Mouse (Mus musculus) right cerebral cortex, postnatal 25 days (tissue): Measurements from ENCODE around the gene Hdac4.

Experiments used
- DNase-seq: peaks from one replicate; pipeline ENCODE4 v3.0.0; 2022

The Hdac4 gene

DNA sequence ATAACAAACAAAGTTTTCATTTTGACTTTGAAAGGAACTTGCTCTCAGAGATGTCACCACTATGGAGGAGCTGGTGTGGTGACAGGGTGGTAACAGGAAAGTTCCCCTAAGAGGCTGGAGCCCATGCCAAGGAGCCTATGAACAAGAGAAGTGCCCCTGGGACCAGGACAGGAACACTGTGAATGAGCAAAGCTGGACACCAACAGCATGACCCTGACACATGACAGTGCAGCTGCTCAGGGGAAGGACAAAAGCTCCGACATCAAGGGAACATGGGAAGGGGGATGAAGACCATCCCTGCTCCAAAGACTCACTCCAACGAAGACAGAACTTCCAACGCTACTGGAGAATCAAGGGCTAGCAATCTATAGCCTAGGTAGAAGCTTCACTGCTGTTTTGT is 97.0 kb downstream of the Hdac4 start:
- DNase-seq: no peak

DNA sequence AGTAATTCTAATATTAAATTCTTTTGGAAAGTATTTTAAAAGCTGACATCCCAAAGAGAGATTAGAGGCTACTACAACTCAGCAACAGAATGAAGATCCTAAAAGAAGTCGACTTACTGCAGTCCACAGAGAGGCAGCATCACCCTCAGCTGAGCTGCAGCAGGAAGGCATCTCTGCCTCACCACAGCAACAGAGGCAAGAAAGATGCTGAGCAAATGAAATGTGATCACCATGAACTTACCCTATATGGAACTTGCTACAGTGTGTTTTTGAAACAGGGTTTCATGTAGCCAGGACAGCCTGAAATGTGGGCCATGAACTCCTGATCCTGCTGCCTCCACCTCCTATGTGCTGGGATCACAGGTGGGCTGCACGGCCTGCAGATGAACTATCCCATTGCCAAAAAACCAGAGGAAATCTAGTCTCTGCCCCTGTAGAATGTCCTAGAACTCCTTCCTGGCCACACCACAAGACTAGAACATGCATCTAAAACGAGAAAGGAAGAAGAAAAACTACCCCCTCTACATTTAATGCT is 98.4 kb downstream of the Hdac4 start:
- no peak for DNase-seq

DNA sequence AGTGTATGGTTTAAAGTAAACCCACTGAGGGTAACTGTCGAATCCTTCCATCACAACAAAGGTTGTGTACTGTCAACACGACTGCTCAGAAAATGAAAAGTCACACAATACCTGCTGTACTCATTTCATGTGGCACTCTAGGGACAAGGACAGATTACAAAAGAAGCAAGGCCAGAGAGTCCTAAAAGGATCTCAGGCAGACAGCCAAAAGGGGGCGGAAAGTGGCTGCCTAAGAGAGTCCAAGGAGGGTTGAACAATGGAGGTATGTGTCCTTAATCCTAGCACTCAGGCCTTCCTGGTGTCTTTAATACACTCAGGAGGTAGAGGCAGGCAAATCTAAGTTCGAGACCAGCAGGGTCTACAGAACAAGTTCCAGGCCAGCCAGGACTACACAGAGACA is 103.2 kb downstream of the Hdac4 start:
- DNase-seq: no peak

DNA sequence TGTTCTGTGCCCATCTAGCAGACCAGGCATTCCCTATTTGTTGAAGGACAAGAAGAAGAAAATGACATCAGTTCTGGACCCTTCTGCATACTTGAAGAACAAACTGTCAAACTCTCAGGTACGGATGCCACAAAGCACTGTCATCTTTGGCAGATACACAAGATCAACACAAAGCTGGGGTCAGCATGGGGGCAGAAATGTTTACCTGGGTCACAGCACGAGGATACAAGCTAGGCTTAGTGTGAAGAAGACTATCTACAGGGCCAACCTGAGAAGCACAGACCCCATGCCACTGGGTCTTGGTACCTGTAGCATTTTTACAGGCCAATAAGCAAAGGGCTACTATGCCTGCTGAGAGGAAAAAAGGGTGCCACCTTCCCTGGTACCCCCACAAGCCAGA is 107.7 kb downstream of the Hdac4 start:
- no peak for DNase-seq

- no peak for DNase-seq
These were observed 108.2 kb downstream of the Hdac4 start for GRCm38 (mm10) chr1:92087343-92087742.

GRCm38 (mm10) chr1:92086841-92087240 is 108.7 kb downstream of the Hdac4 start:
- no peak for DNase-seq

DNA sequence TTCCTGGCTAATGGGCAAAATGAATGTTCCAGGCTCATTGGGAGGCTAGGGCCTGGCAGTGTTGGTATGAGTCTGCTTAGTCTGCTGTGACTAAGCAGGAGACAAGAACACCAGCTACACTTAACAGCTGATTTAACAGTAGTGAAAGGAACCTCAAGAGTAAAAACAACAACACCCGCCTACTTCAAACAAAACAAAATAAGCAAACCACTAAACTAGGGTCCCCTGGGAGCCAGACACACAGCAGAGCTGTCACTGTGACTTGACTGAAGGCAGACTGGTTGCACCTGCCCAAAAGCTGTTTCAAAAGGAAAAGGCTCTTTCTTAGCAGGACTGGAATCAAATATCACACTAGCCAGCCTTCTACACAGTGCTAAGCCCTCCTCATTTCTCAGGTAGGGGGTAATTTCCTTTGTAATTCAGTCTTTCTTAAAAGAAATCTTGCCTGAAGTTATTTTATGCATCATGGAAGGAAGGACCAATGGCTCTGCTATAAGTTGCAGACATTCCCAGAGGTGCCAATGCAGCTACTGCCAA is 109.2 kb downstream of the Hdac4 start:
- DNase-seq: no peak

- DNase-seq: no peak
These were observed 110.8 kb downstream of the Hdac4 start for GRCm38 (mm10) chr1:92084738-92085137.

DNA sequence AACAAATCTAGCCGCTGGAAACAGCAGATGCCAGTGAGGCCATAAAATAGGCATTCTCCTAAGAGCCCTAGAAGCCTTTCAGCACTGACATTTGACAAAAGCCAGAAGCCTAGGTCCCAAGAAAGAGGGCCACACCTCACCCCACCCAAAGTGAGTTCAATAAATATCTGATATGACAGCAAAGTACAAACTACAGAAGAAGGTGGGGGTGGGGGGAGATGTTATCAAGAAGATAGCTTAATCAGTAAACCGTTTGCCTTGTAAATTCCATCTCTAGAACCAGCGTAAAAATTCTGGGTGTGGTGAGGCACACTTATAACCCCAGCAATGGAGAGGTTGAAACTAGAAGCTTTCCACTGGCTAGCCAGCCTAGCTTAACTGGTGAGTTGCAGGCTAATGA is 111.5 kb downstream of the Hdac4 start:
- no peak for DNase-seq

- no peak for DNase-seq
These were observed 112.5 kb downstream of the Hdac4 start for GRCm38 (mm10) chr1:92082837-92083541.

DNA sequence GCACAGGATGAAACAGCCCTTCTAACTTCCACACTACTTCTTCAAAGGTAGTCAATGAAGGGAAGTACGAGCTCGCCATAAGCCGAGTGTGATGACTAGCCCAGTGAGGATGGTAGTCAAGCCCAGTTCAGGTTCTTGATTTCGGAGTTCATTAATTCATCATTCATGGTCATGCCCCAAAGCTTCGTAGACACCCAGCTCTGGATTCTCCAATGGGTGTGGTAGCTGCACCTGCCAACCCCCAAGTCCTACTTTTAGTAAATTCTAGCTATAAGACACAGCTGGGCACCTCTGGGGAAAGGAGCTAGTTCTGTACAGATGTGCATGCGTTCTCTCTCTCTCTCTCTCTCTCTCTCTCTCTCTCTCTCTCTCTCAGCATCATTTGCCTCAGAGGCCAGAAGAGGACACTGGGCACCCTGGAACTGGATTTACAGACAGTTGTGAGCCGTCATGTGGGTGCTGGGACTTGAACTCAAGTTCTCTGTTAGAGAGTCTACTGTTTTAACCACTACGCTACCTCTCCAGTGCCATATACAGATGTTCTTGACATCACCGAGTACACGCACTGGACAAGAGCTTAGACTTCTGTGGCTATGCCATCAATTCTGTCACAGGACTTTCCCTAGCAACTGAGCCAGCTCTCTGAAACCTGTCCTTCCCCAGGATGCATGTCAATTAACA is 113.2 kb downstream of the Hdac4 start:
- no peak for DNase-seq

DNA sequence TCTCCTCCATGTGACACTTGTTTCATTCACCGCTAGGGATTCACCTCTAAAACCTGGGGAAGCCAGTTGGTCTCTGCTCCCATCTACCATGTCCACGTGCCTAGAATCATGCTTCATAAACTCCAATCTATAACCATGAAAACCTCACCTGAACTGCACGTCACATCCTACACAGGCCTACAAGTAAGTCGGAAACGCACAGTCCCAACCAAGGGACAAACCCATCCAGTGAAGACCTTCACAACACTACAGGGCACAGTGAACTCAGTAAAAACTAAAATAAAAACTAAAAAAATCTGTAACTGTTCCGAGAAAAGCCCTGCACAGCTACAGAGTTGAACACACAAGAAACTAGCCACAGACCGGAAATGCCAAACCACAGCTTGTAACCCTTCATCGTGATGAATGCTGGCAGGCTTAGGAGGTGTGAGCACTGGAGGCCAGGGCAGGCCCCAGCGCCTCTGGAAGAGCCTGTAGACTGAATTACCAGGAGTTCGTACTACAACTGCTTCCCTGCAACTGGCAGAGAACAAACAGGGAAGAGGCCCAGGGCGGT is 115.4 kb downstream of the Hdac4 start:
- DNase-seq: no peak

DNA sequence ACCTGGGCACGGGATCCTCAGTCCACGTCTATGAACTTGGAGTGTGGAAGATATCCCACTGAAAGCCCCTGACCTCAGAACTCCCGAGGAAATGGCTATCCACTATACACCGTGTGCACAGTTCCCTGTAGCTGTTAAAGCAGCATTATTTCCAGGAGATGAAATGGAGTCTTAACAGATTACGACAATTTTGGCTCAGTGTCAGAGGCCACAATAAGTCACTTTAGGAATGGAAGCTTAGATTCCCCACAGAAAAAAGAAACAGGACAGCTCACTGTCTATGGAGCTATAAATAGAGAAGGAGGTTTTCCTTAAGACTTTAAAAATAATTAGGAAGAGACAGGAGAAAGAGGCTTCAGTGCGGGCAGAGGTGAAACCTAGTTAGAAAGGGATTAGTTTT is 120.2 kb downstream of the Hdac4 start:
- DNase-seq: no peak

DNA sequence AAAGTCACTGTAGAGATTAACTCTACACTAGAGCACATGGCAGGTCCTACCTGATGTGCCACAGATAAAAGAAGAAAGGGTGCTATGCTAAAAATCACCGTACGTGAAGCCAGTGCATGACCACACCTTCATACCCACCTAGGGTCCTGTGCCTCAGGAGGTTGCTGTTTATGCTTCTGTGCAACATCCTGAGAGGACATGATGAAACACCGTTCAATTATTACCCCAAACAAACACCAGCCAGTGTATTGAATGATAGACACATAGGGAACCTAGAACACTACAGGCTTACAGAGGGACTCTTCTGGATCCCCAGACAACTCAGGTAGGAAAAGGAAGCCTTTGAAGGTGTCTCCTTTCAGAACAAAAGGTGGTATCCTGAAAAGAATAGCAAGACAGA is 120.8 kb downstream of the Hdac4 start:
- DNase-seq: no peak

DNA sequence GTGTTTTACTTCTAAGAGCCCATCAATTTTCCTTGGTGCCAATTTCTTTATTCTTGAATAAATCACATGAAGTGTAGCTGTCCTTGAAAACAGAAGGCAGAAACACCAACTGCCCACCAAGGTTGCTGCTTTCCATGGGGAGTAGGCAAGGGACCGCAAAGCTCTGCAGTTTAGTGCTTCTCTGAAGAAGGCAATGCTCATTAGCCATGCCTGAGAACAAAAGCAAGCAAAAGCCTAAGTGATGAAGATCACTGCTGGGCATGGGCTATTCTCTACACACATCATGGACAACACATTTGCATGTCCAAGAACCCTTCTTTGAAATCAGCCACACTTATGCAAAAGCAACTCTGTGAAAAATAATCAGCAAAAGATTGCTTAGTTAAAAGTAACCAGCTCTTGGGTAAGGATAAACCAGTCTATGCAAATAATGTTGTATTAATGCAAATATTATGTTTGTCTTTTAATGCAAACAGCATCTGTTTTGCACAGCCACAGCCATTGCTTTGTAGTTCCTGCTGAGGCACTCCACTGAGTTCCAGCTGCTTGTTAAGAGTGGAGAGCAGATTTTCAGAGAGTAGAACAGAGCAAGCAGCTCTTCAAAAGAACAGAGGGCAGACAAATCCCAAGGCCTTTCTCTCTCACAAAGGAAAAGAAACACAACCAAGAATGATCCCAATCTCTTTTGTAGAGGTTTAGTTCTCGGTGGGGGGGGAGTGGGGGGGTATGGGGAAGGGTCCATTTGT is 125.4 kb downstream of the Hdac4 start:
- no peak for DNase-seq

GRCm38 (mm10) chr1:92069464-92069863 is 126.0 kb downstream of the Hdac4 start:
- no peak for DNase-seq

GRCm38 (mm10) chr1:92064307-92064706 is 131.2 kb downstream of the Hdac4 start:
- no peak for DNase-seq

DNA sequence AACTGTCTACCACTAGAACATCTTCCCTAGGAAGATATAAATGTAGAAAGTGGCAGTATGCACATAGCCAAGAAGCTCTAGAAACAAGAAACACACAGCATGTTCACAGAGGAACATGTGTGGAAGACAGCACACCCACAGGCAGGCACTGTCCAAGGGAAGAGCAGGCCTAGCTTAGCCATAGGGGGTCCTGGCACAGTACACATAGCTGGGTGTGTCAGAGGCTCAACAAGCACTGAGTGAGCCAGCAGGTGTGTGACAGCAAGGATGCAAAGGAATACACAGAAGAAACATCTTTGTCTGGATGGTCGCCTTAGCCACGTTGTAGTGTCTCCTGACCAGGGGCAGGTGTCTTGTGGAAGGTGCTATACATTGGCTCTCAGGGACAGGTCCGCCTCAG is 132.2 kb downstream of the Hdac4 start:
- no peak for DNase-seq

GRCm38 (mm10) chr1:92061198-92062073 is 134.1 kb downstream of the Hdac4 start:
- DNase-seq: no peak

DNA sequence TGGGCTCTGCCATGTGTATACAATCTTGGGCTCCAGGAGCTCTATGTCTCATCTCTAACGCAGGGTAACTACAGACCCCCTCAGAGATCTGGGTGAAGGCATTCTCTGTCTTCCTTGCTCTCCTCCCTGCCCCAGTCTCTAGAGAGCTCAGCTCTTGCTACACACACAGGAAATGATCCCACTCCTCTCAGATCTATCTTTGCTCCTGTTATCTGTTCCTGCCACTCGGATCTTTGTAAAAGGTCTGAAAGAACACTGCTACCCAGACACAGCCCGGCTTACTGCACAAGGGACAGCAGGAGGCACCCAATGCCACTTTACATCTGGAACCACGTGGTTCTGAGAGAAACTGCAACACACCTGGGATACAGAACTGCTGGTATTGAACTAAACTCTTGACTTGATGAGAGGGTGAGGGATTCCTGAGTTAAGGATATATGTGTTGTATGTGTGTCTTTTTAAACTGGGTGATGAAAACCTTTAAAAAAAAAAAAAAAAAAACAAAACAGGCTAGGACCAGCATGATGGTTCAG is 134.9 kb downstream of the Hdac4 start:
- DNase-seq: no peak

- no peak for DNase-seq
These were observed 135.9 kb downstream of the Hdac4 start for GRCm38 (mm10) chr1:92059571-92059970.
